In the genomic region with DNA sequence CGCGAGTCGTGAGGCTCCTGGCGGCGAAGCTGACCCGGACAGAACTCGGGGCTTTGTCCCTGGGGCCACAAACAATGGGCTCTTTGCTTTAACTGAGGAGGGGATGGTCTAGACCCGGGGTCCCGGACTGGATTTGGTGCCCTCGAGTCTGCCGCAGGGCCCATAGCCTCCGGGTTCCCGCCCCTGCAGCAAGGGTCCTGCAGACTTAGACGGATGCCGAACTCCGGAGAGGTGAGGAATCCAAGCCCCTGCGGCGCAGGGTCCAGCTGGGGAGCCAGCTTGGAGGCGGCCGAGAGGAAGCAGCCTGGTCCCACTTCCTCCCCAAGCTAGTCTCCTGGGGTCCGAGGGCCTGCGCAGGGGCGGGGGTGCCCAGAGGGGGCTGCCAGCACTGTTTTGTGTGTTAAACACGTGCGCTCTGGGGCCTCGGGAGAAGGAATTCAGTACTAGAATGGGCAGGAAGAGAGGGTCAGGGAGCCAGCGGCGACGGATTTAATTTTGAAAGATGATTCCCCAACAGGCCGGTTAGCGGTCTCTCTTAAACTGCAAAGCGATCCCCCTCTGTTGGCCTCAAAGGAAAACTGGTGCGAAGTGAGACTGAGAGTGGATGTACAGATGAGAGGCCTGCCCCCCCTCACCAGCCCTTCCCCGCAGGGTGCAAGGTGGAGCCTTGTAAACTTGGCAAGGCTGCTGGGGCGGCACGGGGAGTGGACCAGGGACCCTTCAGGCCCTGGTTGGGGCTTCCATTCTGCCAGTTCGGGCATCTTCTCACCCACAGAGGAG, we compare ENCODE assay signal across 9 mouse cellular contexts. TPM values are rescaled to one million over a fixed set of nuclear protein-coding genes. Genes with fewer than 3 reads are reported as not detected.
DNase-seq lines count a peak whose midpoint lies in the region; ATAC-seq and TF ChIP-seq lines count a peak whose summit lies in the region.
"Had no signal": no experiment of that assay in that cellular context is flagged by ENCODE, and none has a peak within 500 bp of the region (broad histone marks: within the 10 kb centered on the region; RNA-seq: fewer than 3 reads in every experiment).

No protein-coding gene starts in this region.

- no peaks in the 10 kb centered on the region for H3K36me3 ChIP-seq in heart, embryonic 15.5 days
- no peaks in the 10 kb centered on the region for H3K36me3 ChIP-seq in liver, postnatal 0 days (replicated peaks; ENCODE audit: insufficient read depth, low read length)
- no peaks in the 10 kb centered on the region for H3K36me3 ChIP-seq in stomach, embryonic 15.5 days

- peaks cover 34% of the 10 kb centered on the region for H3K4me1 ChIP-seq in heart, embryonic 15.5 days (replicated peaks)
- H3K4me1 ChIP-seq in liver, postnatal 0 days (ENCODE audit: insufficient read depth) = peaks cover 12% of the 10 kb centered on the region
- peaks cover 24% of the 10 kb centered on the region for H3K4me1 ChIP-seq in stomach, embryonic 15.5 days

- no peak for ATAC-seq in heart, embryonic 15.5 days (replicated peaks; ENCODE audit: insufficient number of reproducible peaks, insufficient read depth, low FRiP score, low read depth)
- no peak for ATAC-seq in liver, postnatal 0 days
- ATAC-seq in stomach, embryonic 15.5 days (ENCODE audit: insufficient read depth, low FRiP score, low read depth) = no peak
- ATAC-seq: Patski had no signal

- no peak for DNase-seq in left cerebral cortex, adult 2 months (ENCODE audit: extremely low spot score in 1 of 2, low spot score in 2 of 2)
- no peak for DNase-seq in left cerebral cortex, adult 8-10 months (ENCODE audit: low spot score in 2 of 2)
- DNase-seq in liver, postnatal 0 days = no peak
- DNase-seq in left cerebral cortex, adult 18-20 months (ENCODE audit: low spot score in 2 of 2) = no peak
- DNase-seq in natural killer cell, adult 2 months (ENCODE audit: low spot score in 2 of 2) = no peak
- DNase-seq in spleen, adult 18-20 months = no peak

- TF ChIP-seq EP300 in liver, postnatal 0 days (IDR thresholded peaks at IDR 0.05; ENCODE audit: low read depth) = no peak

- no peak overlapping the region; the same call in 1 of the 2 replicates for H3K27ac ChIP-seq in left cerebral cortex, adult 2 months
- H3K27ac ChIP-seq in heart, embryonic 15.5 days = 0 out of 2 replicates have a peak overlapping the region, but pooled peaks have one; percentile 28
- no peak overlapping the region for H3K27ac ChIP-seq in liver, postnatal 0 days (ENCODE audit: low read depth)
- H3K27ac ChIP-seq in stomach, embryonic 15.5 days = 0 out of 2 replicates have a peak overlapping the region, but pooled peaks have one; percentile 7

- H3K4me2 ChIP-seq in heart, embryonic 15.5 days = peak overlapping the region; percentile 93
- peak overlapping the region; percentile 71 for H3K4me2 ChIP-seq in liver, postnatal 0 days (ENCODE audit: low read depth, low read length)
- H3K4me2 ChIP-seq in stomach, embryonic 15.5 days = peak overlapping the region; percentile 92

- no peaks in the 10 kb centered on the region for H3K9me3 ChIP-seq in heart, embryonic 15.5 days (replicated peaks)
- H3K9me3 ChIP-seq in liver, postnatal 0 days (ENCODE audit: low read length) = no peaks in the 10 kb centered on the region
- no peaks in the 10 kb centered on the region for H3K9me3 ChIP-seq in stomach, embryonic 15.5 days

- peaks cover 66% of the 10 kb centered on the region for H3K27me3 ChIP-seq in heart, embryonic 15.5 days
- H3K27me3 ChIP-seq in liver, postnatal 0 days (ENCODE audit: insufficient read depth, low read length) = peaks cover 52% of the 10 kb centered on the region
- H3K27me3 ChIP-seq in stomach, embryonic 15.5 days (replicated peaks) = peaks cover 50% of the 10 kb centered on the region

- no peak for TF ChIP-seq CTCF in left cerebral cortex, adult 2 months (IDR thresholded peaks at IDR 0.05)
- no peak for TF ChIP-seq CTCF in liver, postnatal 0 days (IDR thresholded peaks at IDR 0.05; ENCODE audit: low read depth)

- H3K4me3 ChIP-seq in left cerebral cortex, adult 2 months = peak overlapping the region; percentile 47
- H3K4me3 ChIP-seq in heart, embryonic 15.5 days = peak overlapping the region; percentile 61
- peak overlapping the region; percentile 45 for H3K4me3 ChIP-seq in liver, postnatal 0 days (ENCODE audit: low read depth, low read length)
- peak overlapping the region; percentile 44 for H3K4me3 ChIP-seq in stomach, embryonic 15.5 days (replicated peaks)

- intact Hi-C loops in left cerebral cortex, adult 2 months (cut with DNase I) = no loop called here

- peak overlapping the region; percentile 48 for H3K9ac ChIP-seq in heart, embryonic 15.5 days
- no peak overlapping the region for H3K9ac ChIP-seq in liver, postnatal 0 days (replicated peaks)
- H3K9ac ChIP-seq in stomach, embryonic 15.5 days = no peak overlapping the region; the same call in 1 of the 2 replicates

- WGBS in heart, embryonic 15.5 days = 2% methylated on average over 37 of the region's 37 CpGs
- WGBS in liver, postnatal 0 days (ENCODE audit: insufficient replicate concordance) = 2% methylated on average over 37 of the region's 37 CpGs
- WGBS in stomach, embryonic 15.5 days = 2% methylated on average over 37 of the region's 37 CpGs

RNA-seq across cellular contexts. Expression of gene Megf6, which starts 0.8 kb away (rescaled TPM):
- total RNA-seq in left cerebral cortex, adult 2 months (2021) = 1 to 10 TPM; 4.3 to 5.5 TPM
- 1 to 10 TPM; 6.2 to 7.9 (median 7.1) TPM for total RNA-seq in left cerebral cortex, adult 8-10 months (2022)
- 31.5 and 47.7 TPM in 2 replicates for polyA plus RNA-seq in heart, embryonic 15.5 days (2015; fragmentation: Nextera tagmentation; extraction: Ambion mirVana)
- polyA plus RNA-seq in liver, postnatal 0 days (2015; fragmentation: Nextera tagmentation; extraction: Ambion mirVana) = 0.67 and 0.89 TPM in 2 replicates
- polyA plus RNA-seq in stomach, embryonic 15.5 days (2015; fragmentation: Nextera tagmentation; extraction: Ambion mirVana) = 19.9 and 20.9 TPM in 2 replicates
- total RNA-seq in left cerebral cortex, adult 18-20 months (2021) = 1 to 10 TPM; 2.5 to 5.0 TPM

RNA-seq across cellular contexts. Expression of gene Tprgl, which starts 10.9 kb away (rescaled TPM):
- 100 to 1,000 TPM; 162 to 168 TPM for total RNA-seq in left cerebral cortex, adult 2 months (2021)
- 100 to 1,000 TPM; 167 to 191 (median 180) TPM for total RNA-seq in left cerebral cortex, adult 8-10 months (2022)
- 116 and 145 TPM in 2 replicates for polyA plus RNA-seq in heart, embryonic 15.5 days (2015; fragmentation: Nextera tagmentation; extraction: Ambion mirVana)
- polyA plus RNA-seq in liver, postnatal 0 days (2015; fragmentation: Nextera tagmentation; extraction: Ambion mirVana) = 74.4 and 83.4 TPM in 2 replicates
- polyA plus RNA-seq in stomach, embryonic 15.5 days (2015; fragmentation: Nextera tagmentation; extraction: Ambion mirVana) = 122 and 124 TPM in 2 replicates
- total RNA-seq in left cerebral cortex, adult 18-20 months (2021) = 100 to 1,000 TPM; 172 to 194 TPM

RNA-seq across cellular contexts. Expression of gene Wrap73, which starts 29.2 kb away (rescaled TPM):
- 10 to 100 TPM; 29.4 to 35.2 TPM for total RNA-seq in left cerebral cortex, adult 2 months (2021)
- total RNA-seq in left cerebral cortex, adult 8-10 months (2022) = 10 to 100 TPM; 27.0 to 36.1 (median 31.0) TPM
- polyA plus RNA-seq in heart, embryonic 15.5 days (2015; fragmentation: Nextera tagmentation; extraction: Ambion mirVana) = 19.5 and 25.7 TPM in 2 replicates
- polyA plus RNA-seq in liver, postnatal 0 days (2015; fragmentation: Nextera tagmentation; extraction: Ambion mirVana) = 12.4 and 14.1 TPM in 2 replicates
- polyA plus RNA-seq in stomach, embryonic 15.5 days (2015; fragmentation: Nextera tagmentation; extraction: Ambion mirVana) = 32.7 and 37.4 TPM in 2 replicates
- total RNA-seq in left cerebral cortex, adult 18-20 months (2021) = 10 to 100 TPM; 31.3 to 34.8 TPM

RNA-seq across cellular contexts. Expression of gene Trp73, which starts 31.3 kb away (rescaled TPM):
- 1 to 10 TPM in 1 of 2 experiments, under 1 TPM in 1; 0.41 to 1.1 TPM for total RNA-seq in left cerebral cortex, adult 2 months (2021)
- under 1 TPM; 0.51 to 0.83 (median 0.64) TPM for total RNA-seq in left cerebral cortex, adult 8-10 months (2022)
- 0.26 and 0.36 TPM in 2 replicates for polyA plus RNA-seq in heart, embryonic 15.5 days (2015; fragmentation: Nextera tagmentation; extraction: Ambion mirVana)
- polyA plus RNA-seq in liver, postnatal 0 days (2015; fragmentation: Nextera tagmentation; extraction: Ambion mirVana) = not detected in 2 replicates
- 0.39 and 0.58 TPM in 2 replicates for polyA plus RNA-seq in stomach, embryonic 15.5 days (2015; fragmentation: Nextera tagmentation; extraction: Ambion mirVana)
- under 1 TPM; 0.26 to 0.86 TPM for total RNA-seq in left cerebral cortex, adult 18-20 months (2021)

Comparison
In these comparisons a context has a peak if more than half of its experiments do, and no peak if none do; other contexts are left out.
1. H3K27ac ChIP-seq: peak in heart, embryonic 15.5 days (single experiment) and stomach, embryonic 15.5 days (single experiment); none in left cerebral cortex, adult 2 months (single experiment) and liver, postnatal 0 days (single experiment).
2. Peak in every context shown above with its lines, with median percentiles within 50 percentile points of each other: H3K4me3 ChIP-seq and H3K4me2 ChIP-seq.